Mouse (Mus musculus): Measurements from ENCODE around the gene Ormdl3.
A peak's percentile ranks its signal among the peaks of the same experiment; 100 is the strongest.

Ormdl3 gene

DNA sequence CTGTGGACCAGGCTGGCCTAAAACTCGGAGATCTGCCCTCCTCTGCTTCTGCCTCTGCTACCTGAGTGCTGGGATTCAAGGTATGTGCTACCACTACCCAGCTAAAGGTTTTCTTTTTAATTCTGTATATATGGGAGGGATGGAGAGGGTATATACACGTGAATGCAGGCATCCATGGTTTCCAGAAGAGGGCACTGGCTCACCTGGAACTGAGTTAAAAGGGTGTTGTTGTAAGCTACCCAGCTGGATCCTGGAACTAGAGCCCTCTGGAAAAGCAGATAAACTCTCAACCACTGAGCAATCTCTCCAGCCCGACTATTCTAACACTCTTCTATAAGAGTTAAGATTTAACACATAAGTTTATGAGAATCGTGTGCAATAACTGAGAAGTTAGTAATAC, 37.8 kb downstream of the Ormdl3 start:
- no peak for DNase-seq

DNA sequence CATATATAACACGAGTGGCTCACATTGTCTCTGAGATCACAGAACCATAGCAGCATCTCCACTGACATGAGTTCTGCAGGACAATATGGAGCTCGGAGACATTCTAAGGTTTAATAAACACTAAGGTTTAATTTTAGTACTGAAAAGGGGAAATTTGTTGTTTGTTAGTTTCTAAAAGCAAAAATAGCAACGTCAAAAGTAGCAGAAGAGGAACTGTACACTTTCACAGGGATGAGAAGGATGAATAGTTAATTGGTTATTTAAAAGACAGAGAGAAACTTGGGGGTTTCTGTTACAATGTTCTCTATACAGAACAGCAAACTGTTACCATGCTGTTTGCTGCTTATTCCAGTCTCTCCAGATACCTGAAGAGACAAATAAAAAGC, 39.9 kb downstream of the Ormdl3 start:
- no peak for DNase-seq

DNA sequence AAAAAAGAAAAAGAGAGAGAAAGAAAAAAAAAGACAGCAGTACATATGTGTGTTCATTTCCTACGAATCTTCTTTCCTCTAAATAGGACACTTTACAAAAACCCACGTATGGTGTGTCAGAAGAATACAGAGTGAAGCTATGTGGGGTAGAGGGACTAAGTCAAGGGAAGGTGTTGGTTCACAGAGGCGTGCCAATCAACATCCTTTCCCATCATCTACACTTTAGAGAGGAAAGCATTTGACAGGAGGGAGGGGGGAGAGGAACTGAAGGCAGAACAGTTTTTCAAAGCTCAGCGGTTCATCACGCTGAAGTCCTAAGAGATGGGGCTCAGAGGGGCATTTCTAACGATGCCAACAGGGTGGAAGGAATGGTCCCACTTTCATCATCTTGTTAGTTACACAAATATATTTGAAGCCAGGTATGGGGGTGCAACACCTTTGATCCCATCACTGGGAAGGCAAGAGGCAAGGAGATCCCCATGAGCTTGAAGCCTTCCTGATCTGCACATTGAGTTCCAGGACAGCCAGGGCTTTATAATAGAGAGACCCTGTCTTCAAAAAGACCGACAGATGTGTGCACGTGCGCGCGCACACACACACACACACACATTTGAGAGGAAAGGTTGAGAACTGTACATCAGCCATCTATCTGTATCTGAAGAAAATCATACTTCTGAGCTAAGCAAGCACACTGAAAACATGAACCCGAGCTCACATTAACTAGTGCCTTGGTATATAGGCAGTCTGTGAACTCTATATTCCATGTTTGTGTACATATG, 40.5 kb downstream of the Ormdl3 start:
- DNase-seq: no peak

DNA sequence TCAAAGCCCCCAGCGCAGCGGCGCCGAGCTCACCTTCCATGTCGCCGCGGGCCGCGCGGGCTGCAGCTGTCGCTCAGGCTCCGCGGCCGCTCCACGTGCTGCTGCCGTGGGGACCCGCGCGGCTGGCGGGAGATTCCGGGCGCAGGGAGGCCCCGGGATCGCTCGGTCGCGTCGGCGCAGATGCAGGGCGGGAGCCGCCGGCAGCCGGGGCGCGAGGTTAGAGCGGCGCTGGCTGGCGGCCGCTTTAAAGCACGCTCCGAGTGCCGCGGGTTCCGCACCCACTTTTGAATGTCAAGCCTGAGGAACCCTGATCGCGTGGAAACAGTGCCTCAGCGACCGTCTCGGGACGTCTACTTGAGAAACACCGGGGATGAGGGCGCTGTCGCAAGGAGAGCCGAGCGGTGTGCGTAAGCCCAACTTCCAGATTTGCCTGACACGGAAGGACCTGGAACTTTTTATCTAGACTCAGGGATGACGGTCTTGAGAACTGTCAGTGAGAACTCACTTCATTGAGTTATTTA, 41.4 kb downstream of the Ormdl3 start, which contains the start of gene Ikzf3:
TSS of gene Ikzf3 (minus strand) at position 321 of the 521 bp plus-strand sequence.
- peak; percentile 84 to 88 for DNase-seq

DNA sequence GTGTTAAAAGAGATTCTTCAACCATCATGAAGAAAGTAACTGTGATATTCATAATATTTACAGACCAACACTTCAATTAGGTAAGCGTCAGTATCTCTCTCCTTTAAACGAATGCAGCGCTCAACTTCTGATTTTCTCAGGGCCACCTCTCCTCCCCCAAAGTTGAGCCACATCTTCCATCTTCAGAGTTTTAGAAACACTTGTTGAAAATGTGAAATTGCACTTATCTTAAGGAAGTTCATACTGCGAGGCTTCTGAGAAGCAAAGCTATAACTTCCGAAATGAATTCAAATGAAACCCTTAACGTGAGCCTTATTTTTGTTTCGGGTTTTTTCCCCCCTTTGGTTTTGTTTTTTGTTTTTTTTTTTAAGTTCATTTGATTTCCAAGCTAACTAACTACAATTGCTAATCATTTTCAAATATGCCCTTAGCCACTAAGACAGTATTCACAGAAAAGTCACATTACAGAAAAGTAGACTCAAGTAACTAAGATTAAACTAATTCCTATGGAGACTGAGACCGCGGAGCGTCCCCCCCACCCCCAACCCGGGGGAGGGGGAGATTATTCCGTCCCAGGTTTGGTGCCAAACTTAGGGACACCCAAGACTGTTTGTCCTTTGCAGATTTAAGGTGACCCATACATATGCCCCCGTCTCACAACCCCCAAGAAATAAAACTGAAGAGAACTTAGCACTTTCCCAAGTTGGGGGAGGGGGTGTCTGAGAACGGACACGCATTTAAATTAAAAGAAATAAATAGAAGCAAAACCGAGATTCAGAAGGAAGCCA, 42.1 kb downstream of the Ormdl3 start:
- peak in 1 of 2 experiments; percentile 49 for DNase-seq

DNA sequence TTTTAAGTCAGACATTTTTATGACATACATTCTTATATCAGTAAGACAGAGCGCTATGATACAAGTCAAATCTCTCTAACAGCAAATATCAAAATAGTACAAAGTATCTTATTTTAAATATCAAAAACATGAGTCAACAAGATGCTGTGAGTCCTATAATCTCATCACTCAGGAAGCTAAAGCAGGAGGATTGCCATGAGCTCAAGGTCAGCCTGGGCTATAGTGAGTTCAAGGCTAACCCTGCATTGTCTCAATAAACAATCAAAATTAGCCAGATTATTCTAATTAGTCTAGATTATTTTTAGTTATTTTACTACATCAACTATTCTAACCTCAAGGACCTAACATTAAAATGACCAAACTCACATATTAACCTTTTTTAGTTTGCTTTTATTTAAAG, 43.8 kb downstream of the Ormdl3 start:
- no peak for DNase-seq

DNA sequence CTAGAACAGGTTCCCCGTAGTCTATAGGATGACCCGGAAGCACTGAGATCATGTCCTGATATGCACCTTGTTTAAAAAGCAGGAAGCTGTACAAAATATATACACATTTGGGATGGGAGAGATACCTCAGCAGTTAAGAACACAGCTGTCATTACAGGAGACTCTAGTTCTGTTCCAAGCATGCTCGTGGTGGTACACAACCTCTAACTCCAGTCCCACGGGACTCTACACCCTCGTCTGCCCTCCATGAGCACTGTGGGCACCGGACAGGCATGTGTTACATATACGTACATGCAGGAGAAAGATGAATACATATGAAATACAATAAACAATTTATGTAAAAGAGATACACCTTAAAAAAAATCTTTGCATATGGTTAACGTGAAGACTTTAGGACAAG, 44.6 kb downstream of the Ormdl3 start:
- no peak for DNase-seq

DNA sequence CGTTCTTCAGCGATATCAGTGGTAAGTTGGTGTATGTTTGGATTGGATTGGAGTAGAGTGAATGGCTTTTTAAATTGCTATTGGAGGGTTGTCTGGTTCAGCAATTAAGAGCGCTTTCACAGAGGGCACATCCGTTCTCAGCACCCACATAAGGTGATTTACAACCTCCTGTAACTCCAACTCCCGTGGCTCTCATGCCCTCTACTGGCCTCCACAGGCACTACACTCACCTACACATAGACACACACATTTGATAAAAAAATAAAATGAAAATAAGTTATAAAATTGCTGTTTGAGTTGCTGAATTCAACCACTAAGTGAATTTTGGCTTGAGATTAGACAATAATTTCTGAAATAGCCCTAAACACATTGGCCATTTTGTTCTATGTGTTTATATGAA, 46.8 kb downstream of the Ormdl3 start:
- no peak for DNase-seq

DNA sequence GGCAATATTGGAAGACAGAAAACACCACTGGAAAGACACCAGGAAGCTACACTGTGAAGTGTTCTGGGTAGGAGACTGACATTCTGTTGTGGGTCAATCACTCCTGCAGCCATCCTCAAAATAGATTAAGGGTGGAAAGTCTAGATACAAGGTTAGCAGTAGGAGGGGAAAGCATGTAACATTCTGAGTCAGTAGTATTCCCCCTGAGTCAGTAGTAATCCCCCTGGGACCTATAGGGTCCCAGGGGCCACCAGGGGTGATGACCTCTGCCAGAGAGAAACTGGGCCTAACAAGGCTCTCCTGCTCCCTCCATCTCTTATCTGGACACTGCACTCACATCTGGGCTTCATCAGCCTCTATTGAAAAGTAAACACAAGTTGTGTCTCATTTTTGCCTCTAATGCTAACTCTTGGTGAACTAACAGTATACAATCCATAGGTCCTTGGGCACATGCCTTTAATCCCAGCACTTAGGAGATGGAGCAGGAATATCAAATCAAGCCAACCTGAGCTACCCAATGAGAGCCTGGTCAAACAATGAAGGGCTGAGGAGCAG, 49.6 kb downstream of the Ormdl3 start:
- DNase-seq: no peak

All from thymus, postnatal 36 days (tissue).